Mouse (Mus musculus) c-Kit-positive CD71-positive TER-119-positive erythroid progenitor cells, embryonic 14.5 days (primary cell): ENCODE results near the gene Slc19a1.

Experiments used
- DNase-seq: peaks from one replicate; pipeline ENCODE4 v3.0.0-alpha.2; 2013; ENCODE audit warnings: low spot score

Slc19a1 gene

DNA sequence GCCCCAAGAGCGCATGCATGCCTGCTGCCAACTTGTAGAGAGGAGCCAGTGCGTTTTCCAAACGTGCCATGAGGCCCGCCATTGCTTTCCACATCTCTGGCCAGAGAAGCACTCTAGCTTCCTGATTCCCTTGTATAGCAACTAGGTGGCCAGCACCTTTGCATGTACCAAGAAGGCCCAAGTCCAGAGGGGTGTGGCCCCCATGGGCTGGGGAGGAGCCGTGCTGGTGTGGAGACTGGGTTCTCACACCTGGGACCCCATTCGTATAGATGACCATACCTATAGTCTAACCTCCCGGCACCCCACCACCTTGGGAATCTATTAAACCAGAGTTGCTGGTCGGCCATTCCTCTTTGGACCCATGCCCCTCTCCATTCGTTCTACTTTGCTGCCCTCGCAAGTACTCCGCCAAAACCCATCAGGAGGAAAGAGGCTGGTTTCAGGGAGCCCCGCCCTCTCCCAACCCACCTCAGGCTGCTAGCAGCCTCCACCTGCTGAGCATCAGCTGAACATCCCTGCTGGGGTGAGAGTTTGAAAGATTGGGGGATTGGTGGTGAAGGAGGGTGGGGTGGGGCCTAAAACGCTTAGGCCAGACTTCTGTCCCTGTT is at the start of gene Slc19a1:
Slc19a1 (plus strand) TSS at position 474 of the 608 bp plus-strand sequence.
- no peak for DNase-seq

DNA sequence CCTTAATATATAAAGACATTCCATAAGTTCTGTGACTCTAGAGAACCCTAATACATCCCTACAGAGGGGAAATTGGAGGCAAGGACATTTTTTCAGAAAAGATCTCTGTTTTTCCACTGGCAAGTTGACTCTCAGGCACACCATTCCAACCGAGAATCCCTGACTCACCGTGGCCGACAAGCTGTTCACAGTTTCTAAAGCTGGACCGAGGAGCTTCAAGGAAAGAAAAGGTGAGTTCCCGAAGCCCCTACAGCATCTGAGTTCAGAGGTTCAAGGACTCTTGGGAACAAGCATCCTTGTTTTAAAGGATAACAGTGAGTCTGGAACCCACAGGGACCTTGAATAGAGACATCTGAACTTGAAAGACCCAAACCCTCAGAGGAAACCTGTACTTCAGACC is 43.5 kb upstream of the Slc19a1 start:
- DNase-seq, result no peak

DNA sequence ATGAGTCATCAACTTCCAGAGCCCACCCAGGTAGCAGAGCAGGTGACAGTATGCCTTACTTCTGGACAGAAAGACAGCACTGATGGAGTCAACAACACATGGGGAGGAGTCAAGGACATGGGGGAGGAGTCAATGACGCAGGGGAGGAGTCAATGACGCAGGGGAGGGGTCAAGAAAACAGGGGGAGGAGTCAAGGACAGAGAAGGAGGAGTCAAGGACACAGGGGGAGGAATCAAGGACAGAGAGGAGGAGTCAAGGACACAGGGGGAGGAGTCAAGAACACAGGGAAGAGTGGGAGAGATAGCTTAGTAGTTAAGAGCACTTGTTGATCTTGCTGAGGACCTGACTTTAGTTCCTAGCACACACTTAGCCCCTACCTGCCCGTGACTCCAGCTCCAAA is 39.6 kb upstream of the Slc19a1 start:
- DNase-seq, result no peak

DNA sequence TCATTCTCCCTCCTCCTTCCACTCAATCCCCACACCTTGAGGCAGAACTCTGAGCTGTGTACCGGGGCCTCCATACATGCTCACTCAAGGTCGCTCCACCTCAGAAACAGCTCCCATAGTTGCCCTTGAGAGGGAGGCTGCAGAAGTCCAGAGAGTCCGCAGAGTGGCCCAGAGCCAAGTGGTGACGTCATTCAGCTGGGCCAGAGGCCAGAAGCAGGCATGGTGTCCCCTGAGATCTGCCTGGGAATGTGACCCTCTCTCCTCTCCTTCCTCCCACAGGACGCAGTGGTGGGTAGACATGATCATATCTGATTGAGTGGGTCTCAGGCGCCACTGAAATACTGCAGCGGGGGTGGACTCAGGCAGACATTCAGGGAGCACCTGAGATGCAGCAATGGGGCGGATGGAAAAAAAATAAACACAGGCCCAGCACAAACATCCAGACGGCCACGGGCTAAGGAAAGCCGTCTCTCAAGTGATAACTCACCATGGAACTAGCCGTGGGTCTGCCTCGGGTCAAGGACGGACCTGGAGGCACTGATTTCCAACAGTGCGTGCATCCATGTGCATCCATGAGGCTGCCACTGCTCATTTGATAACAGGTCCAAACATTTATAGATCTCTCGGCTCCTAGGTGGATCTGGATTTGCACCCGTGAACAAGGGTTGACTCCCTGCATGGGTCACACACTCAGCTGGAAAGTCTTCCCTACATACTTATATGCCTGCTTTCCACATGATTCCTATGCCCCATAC is 34.1 kb upstream of the Slc19a1 start:
- no peak for DNase-seq

DNA sequence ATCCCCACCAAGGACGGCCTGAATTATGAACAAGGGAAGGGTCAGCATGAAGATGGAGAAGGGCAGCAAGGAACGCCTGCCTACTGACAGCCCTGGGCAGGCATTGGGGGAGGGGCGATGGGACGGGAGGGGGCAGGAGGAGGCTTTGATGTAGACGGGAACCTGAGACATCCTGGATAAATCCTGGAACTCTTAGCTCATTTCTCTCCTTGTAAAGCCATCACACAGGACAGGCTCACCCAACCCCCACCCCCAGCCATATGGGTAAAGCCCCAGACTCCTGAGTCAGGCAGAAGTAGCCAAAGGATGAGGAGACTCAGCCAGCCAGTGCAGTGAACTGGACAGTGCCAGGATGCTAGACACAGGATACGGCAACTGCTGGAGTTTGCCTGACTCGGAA is 27.1 kb upstream of the Slc19a1 start:
- DNase-seq, result no peak

DNA sequence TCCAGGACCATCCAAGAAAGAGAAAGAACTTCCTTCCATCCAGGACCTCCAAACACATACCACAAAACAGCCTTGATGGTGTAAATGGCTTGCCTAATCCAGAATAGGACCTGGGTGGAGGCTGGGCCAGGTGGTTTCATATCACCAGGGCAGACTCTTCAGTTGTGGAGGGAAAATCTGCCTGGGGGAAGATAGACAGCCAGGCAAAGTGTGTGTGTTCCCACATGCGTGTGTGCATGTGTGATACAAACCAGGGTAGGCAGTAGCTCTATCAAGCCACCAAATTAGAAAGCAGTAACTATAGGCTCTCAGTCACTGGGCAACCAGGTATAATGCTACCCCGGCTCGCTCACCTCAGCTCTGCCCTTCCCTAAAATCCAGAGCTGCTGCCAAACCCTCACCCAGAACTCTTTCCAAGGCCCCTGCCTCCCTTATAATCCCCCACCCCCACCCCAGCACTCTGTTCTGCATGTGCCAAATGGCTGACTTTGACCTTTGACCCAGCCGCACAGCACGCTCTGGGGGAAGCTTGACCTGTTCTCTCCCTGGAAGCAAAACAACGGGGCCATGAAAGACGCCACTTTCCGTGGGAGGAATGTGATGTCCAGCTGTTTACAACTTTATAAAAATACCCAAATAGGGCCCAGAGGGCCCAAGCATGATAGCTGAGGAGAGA is 24.5 kb upstream of the Slc19a1 start:
- no peak for DNase-seq

GRCm38 (mm10) chr10:77008109-77008561 is 23.9 kb upstream of the Slc19a1 start:
- no peak for DNase-seq

- DNase-seq, result no peak
Observed at GRCm38 (mm10) chr10:77008698-77009097, 23.3 kb upstream of the Slc19a1 start.

GRCm38 (mm10) chr10:77011681-77012080 is 20.4 kb upstream of the Slc19a1 start:
- DNase-seq, result no peak

DNA sequence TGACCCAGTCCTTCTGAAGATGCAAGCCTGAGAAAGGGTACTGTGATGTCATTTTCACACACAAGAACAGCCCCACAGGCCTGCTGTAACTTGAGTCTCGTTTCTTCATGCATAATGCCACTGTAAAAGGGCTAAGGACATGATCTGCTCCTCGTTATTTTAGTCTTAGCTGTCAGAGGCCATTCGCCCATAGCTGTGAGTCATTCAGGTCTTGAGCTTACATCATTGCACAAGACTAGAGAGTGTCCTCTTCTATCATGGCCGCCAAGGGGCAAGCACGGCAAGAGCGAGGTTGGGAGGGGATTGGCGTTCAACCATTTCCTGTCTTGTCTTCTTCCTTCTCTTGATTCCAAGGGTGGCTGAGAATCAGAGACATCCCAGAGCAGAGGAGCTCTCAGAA is 16.0 kb upstream of the Slc19a1 start:
- DNase-seq, result no peak

- no peak for DNase-seq
Observed at GRCm38 (mm10) chr10:77016499-77016898, 15.5 kb upstream of the Slc19a1 start.

DNA sequence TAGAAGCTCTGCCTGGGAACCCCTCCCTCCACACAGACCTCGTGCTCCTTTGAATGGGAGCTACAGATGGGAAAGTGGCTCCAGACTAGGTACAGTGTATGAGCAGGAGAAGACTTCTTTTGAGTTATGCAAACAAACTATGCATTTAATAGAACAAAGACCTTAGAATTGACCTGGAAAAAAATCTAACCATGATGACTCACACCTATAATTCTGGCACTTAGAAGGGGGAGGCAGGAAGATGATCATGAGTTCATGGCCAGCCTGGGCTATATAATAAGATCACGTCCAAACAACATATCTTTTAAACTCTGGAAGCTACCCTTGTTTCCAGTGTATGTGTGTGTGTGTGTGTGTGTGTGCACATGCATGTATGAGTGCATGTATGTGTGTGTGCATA is 15.0 kb upstream of the Slc19a1 start:
- no peak for DNase-seq

DNA sequence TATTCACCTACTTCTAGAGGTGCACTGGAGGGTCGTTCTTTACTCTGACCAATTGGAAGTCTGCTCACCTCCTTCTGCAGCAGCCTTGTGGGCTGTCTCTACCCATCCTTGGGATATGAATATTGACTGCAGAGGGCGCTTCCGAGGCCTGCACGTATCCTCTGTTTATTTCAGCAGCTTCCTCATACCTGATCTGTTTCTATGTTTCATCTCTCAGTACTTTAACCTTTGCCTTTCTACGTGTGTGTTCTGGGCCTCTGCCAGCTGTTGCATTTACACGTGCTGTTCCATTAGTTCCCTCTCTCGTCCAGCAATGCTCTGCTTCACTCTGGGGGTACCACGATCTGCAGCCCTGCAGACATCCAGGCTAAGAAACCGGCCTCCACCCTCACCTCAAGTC is 14.4 kb upstream of the Slc19a1 start:
- DNase-seq, result no peak

DNA sequence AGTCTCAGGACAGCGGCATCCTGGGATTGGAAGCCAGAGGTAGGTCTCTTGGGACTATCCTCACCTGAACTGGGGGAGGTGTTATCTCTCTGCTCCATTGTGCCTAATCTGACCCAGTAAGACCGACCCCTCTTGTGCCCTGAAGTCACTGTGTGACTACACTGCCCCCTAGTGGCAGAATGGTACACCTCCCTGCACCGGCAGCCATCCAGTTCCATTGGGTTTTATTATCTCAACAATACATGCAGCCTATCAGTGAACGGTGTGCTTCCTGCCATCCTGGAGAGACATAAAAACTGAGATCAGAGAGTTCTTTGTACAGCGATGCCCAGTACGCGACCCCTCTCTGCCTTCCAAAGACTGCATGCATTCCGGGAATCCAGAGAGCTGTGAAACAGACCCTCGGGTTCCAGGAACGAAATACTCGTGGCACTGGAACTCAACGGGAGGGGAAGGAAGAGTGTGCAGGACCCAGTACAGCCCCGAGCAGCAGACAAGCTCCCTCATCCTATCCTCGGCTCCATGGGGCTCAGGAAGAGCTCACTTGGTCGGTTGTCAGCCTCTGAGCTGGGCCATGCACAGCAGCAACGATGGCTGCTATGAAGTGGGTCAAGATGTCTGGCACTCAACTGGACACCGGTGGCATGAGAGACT is 10.5 kb upstream of the Slc19a1 start:
- DNase-seq, result peak; percentile 74

GRCm38 (mm10) chr10:77022301-77023130 is 9.5 kb upstream of the Slc19a1 start:
- no peak for DNase-seq

- no peak for DNase-seq
Observed at GRCm38 (mm10) chr10:77024231-77024630, 7.8 kb upstream of the Slc19a1 start.

- DNase-seq, result no peak
Observed at GRCm38 (mm10) chr10:77026944-77027343, 5.1 kb upstream of the Slc19a1 start.

DNA sequence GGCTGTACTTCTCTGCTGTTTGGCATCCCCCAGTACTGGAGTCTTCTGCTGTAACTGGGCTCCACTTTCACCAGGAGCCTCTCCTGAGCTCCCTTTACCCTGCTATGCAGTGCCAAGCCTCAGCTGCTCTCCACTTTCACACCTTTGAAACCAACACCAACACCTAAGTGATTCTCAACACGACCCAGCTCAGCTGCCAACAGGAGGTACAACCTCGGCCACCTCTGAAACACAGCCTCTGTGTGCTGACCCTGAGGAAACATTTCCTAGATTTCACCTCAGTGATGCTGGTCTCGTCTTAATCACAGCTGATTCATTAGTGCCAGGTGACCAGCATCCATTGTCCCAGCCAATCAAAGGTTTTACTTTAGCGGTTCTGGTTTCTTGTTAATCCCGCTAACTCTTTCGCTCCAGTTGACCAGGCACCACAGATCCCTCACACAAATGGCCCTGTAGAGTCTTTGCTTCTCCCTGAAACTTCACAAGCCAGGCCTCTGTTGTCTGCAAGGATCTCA is 3.2 kb upstream of the Slc19a1 start:
- DNase-seq, result no peak

DNA sequence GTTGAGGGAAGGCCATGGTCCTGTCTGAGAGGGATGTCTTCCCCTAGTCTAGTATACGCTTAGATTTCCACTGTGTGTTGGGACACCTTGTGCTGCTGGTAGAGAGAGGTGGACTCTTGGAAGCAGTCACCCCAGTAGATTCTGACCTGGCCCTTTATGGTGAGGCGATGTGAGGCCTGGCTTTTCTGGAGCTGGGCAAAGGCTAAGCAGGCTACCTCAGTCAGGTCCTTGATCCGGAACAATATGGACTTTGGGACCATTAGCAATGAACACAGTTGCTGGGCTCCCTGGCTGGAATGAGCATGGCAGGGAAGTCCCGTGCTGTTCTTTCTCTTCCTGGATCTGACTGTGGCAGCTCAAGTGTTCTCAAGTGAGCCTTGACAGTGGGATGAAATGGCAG is 2.3 kb upstream of the Slc19a1 start:
- DNase-seq, result no peak

DNA sequence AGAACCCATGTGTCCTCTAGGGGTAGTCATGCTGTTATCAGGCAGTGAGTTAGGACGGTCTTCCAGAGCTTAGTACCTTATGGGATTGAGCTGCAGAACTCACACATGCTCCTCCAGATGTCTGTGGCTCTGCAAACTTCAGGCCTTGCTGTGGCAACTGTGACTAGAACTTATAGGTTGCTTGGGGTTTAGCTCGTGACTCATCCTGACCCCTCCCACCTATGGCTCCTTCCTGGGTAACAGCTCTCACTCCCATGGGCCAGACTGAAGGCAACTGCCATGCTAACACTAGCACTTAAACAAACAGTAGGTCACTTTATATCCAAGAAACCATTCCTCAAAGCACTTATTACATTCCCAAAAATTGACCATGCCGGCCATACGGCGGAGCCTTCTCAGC is 1.4 kb upstream of the Slc19a1 start:
- no peak for DNase-seq

DNA sequence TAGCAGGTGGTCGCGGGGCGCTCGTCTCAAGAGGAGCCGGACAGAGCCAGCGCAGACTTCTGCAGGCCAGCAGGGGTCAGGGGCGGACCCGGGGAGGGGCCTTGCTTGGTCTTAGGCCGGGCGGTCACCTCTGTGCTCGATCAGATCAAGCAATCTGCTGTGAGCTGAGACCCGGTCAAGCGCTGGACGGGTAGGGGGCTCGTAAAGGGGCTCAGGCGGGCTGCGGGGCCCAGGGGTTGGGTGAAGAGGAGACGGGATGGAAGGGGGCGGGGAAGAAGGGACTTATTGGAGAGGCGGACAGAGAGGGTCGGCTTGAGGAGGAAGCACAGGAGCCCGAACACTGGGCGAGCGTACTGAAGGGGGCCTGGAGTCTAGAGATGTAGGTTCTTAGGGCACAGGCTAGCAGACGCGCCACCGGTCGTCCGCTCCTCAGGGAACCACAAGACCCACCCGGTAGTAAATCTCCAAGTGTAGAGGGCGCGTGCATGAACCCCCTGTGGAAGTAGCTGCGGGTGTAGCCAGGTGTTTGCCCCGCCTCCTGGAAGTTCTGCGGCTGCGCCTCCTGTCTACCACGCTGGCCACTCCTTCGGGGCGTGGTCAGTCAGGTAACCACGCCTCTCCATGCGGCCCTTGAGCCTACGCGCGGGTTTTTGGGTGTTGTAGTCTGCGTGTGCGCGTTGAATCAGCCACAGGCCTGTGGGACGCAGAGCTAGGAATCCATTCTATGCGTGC is 716 bp downstream of the Slc19a1 start:
- peak; percentile 93 for DNase-seq
